Mouse (Mus musculus): ENCODE data around the gene Zfp972. TPM values are rescaled to one million over a fixed set of nuclear protein-coding genes. Genes with fewer than 3 reads are reported as not detected.
"Not testable (repeated sequence)": the region's sequence is repeated elsewhere in the genome, so short reads cannot be mapped to it uniquely, and the experiment has no call there.

Gene Zfp972
- 0.65 TPM in 1 of 2 replicates, not detected in the other for polyA plus RNA-seq (2012; rRNA removed)

- WGBS, result 65% methylated on average over 4 of the region's 5 CpGs
- H3K4me3 ChIP-seq (replicated peaks; ENCODE audit: extremely low read depth, low read depth, low read length); H3K4me1 ChIP-seq (ENCODE audit: control insufficient read depth, insufficient read depth, low read length); DNase-seq: not testable (repeated sequence)
Measured at GRCm38 (mm10) chr2:177925563-177926103, at the start of gene Zfp972. TSS of gene Zfp972 (minus strand) at chr2:177925613.

- H3K4me3 ChIP-seq (replicated peaks; ENCODE audit: extremely low read depth, low read depth, low read length); H3K4me1 ChIP-seq (ENCODE audit: control insufficient read depth, insufficient read depth, low read length); DNase-seq: not testable (repeated sequence)
- WGBS, result 72% methylated on average over 7 of the region's 7 CpGs
Measured at GRCm38 (mm10) chr2:177974814-177975213, 49.4 kb upstream of the Zfp972 start.

- 0% methylated on average over 7 of the region's 7 CpGs for WGBS
- DNase-seq, result peak; percentile 80
- peak within 1 kb of the TSS; percentile 34 for H3K4me3 ChIP-seq (replicated peaks; ENCODE audit: extremely low read depth, low read depth, low read length)
- H3K4me1 ChIP-seq (ENCODE audit: control insufficient read depth, insufficient read depth, low read length), result not testable (repeated sequence)
Measured at GRCm38 (mm10) chr2:177957145-177957544, 31.7 kb upstream of the Zfp972 start, which contains the start of gene Gm14326. TSS of gene Gm14326 (minus strand) at chr2:177957297.

- peak; percentile 17 for DNase-seq
- WGBS, result 2% methylated on average over 18 of the region's 18 CpGs
- H3K4me3 ChIP-seq (replicated peaks; ENCODE audit: extremely low read depth, low read depth, low read length), result peak overlapping the region; percentile 34
- H3K4me1 ChIP-seq (ENCODE audit: control insufficient read depth, insufficient read depth, low read length), result not testable (repeated sequence)
Measured at GRCm38 (mm10) chr2:177956734-177957133, 31.3 kb upstream of the Zfp972 start.

GRCm38 (mm10) chr2:177903276-177903675 lies 22.1 kb downstream of the Zfp972 start:
- H3K4me1 ChIP-seq (ENCODE audit: control insufficient read depth, insufficient read depth, low read length); H3K4me3 ChIP-seq (replicated peaks; ENCODE audit: extremely low read depth, low read depth, low read length); DNase-seq: not testable (repeated sequence)
- WGBS, result 67% methylated on average over 5 of the region's 12 CpGs

- not testable (repeated sequence) for H3K4me1 ChIP-seq (ENCODE audit: control insufficient read depth, insufficient read depth, low read length); DNase-seq; H3K4me3 ChIP-seq (replicated peaks; ENCODE audit: extremely low read depth, low read depth, low read length)
- 60% methylated on average over 2 of the region's 3 CpGs for WGBS
Measured at GRCm38 (mm10) chr2:177898171-177898570, 27.2 kb downstream of the Zfp972 start.

- 30% methylated on average over 11 of the region's 13 CpGs for WGBS
- not testable (repeated sequence) for H3K4me1 ChIP-seq (ENCODE audit: control insufficient read depth, insufficient read depth, low read length); H3K4me3 ChIP-seq (replicated peaks; ENCODE audit: extremely low read depth, low read depth, low read length); DNase-seq
Measured at GRCm38 (mm10) chr2:177897046-177897578, 28.3 kb downstream of the Zfp972 start, which contains the start of gene Gm14327. TSS of gene Gm14327 (plus strand) at chr2:177897096.

- not testable (repeated sequence) for DNase-seq; H3K4me1 ChIP-seq (ENCODE audit: control insufficient read depth, insufficient read depth, low read length); H3K4me3 ChIP-seq (replicated peaks; ENCODE audit: extremely low read depth, low read depth, low read length)
- 87% methylated on average over 13 of the region's 14 CpGs for WGBS
Measured at GRCm38 (mm10) chr2:177887743-177888142, 37.7 kb downstream of the Zfp972 start.

- 73% methylated on average over 2 of the region's 2 CpGs for WGBS
- not testable (repeated sequence) for H3K4me3 ChIP-seq (replicated peaks; ENCODE audit: extremely low read depth, low read depth, low read length); H3K4me1 ChIP-seq (ENCODE audit: control insufficient read depth, insufficient read depth, low read length); DNase-seq
Measured at GRCm38 (mm10) chr2:177862254-177862653, 63.2 kb downstream of the Zfp972 start.

Other genes with a start within 250 kb of the Zfp972 start
- gene Gm14322, start 166.3 kb downstream of the Zfp972 start, polyA plus RNA-seq (2012; rRNA removed), result 1.1 and 1.2 TPM in 2 replicates
- gene Gm14325, start 85.3 kb downstream of the Zfp972 start, polyA plus RNA-seq (2012; rRNA removed), result 6.3 and 7.5 TPM in 2 replicates
- 0.66 and 7.6 TPM in 2 replicates for gene Gm14327, start 28.5 kb downstream of the Zfp972 start, polyA plus RNA-seq (2012; rRNA removed)
- gene Gm14326, start 31.7 kb upstream of the Zfp972 start, polyA plus RNA-seq (2012; rRNA removed), result 1.2 and 2.3 TPM in 2 replicates
- gene Zfp971, start 97.7 kb upstream of the Zfp972 start, polyA plus RNA-seq (2012; rRNA removed), result 0.71 and 1.4 TPM in 2 replicates
- gene Zfp931, start 152.9 kb upstream of the Zfp972 start, polyA plus RNA-seq (2012; rRNA removed), result 0.70 and 1.2 TPM in 2 replicates
- gene Phactr3, start 193.4 kb upstream of the Zfp972 start, polyA plus RNA-seq (2012; rRNA removed), result 0.20 and 0.38 TPM in 2 replicates